Mouse (Mus musculus) right cerebral cortex, postnatal 36 days (tissue): ENCODE data around the gene Plcl1.

Source experiments
- DNase-seq, 2 experiments: peaks; one replicate each; pipeline ENCODE4 v3.0.0; 2022; ENCODE audit warnings: low spot score in 2 of 2, mixed read lengths in 1 of 2

The Plcl1 gene

DNA sequence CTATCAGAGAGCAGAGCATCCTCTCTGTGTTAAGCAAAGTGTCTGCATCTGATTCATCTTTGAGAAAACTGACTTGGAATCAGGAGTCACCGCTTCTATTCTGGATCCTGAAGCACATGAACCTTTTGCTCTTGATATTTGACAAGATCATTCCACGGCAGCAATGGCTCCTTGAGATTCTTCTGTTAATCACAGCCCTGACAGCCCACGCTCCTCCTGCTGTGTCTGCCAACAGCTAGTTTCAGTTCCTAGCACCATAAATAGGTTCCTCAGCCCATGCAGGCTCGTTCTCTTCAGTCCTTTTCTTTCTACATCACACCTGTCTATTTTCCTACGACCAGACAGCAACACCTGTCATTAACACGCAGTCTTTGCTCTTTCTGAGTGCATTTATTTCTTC lies 387.1 kb downstream of the Plcl1 start:
- peak; percentile 65 to 69 for DNase-seq
